Mouse (Mus musculus): ENCODE measurements around the gene Tmem254a.
"Not testable (repeated sequence)": the region's sequence is repeated elsewhere in the genome, so short reads cannot be mapped to it uniquely, and the experiment has no call there.

DNA sequence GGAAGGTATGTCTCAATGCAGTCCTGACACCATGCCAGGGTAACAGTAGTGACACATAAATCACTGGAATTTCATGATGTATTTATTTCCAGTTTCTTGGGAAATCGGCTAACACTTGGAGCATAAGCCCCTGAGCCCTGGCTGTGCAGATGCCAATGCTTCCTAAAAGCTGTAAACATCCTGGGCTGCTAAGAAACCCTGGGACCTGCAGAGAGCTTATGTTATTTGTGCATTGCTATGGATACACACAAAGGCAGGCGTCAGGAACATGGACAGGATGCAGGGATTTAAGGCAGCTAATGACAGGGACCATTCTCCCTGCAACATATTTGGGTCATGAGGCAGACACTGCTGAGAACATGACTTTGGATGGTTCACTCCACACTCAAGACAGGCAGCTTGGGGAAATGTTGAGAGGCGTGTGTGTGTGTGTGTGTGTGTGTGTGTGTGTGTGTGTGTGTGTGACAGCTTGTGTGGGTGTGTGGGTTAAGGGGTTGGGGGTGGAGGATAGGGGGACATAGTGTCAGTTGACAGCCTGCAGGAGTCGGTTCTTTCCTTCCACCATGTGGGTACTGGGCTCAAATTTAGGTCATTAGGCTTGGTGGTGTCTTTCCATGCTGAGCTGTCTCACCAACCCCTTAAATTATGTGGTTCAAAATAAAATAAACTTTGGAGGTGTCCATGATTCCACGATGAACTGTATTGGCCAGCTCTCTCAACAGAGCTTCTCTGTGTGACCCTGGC is 8.9 kb downstream of the Tmem254a start:
- not testable (repeated sequence) for TF ChIP-seq CTCF (IDR thresholded peaks at IDR 0.05; ENCODE audit: borderline replicate concordance, insufficient read depth, low read length); POLR2A (IDR thresholded peaks at IDR 0.05; ENCODE audit: low read depth, low read length)

Measured in embryonic fibroblast, embryonic 13.5 days (primary cell).